Mouse (Mus musculus): ENCODE results near the gene Hoxd11. TPM values are rescaled to one million over a fixed set of nuclear protein-coding genes. Genes with fewer than 3 reads are reported as not detected.

Gene Hoxd11
- polyA plus RNA-seq, 1 experiment from 2014 or later = not detected

DNA sequence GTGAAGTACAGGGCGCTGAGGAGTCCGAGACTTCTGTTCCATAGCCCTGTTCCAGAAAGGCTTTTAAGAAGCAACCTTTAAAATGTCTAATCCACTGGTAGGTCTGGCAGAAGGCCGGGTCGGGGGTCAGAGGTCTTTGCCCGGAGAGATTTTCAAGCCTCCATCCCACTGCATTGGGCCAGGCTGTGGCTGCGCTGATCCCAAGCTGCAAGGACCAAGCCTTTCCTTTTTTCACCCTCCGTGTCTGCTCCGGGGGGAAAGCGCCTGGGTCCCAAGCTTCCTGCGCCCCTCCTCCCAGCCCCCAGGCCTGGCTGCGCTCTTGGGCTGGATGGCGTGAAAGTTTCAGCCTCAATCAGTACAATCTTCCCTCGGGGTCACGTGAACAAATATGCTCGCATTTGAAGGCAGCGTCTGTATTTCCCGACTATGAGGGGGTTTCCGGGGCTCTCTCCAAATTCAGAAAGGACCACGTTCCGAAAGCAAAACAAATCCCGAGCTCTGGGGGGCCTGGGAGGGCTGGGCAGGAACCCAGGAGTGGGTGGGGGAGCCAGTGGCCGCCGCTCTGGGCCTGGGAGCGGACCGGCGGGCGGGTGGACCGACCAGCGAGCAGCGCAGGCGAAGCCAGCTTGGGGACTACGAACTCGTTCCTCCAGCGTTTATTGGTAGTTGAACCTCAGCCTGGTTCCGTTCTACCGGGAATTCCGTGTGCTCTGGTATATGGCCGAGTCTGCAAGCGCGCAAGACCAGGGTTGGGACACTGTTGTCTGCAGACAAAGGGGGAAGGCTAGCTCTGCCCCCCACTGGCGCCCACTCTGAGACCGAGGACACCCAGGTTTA is 56.7 kb downstream of the Hoxd11 start:
- DNase-seq (ENCODE audit: low spot score) = no peak
- no peaks in the 10 kb centered on the region for H3K4me1 ChIP-seq (ENCODE audit: insufficient read depth, low read depth, low read length)
- peak overlapping the region; percentile 17 for H3K4me3 ChIP-seq (ENCODE audit: low read depth, low read length)
- TF ChIP-seq CTCF (IDR thresholded peaks at IDR 0.05) = no peak
- no peak for TF ChIP-seq EP300 (IDR thresholded peaks at IDR 0.05)
- H3K36me3 ChIP-seq (ENCODE audit: insufficient read depth, low read length) = no peaks in the 10 kb centered on the region
- H3K9ac ChIP-seq (replicated peaks; ENCODE audit: low read depth) = no peak overlapping the region
- under 1% methylated on average over 42 of the region's 42 CpGs for WGBS
- peaks cover 89% of the 10 kb centered on the region for H3K27me3 ChIP-seq (replicated peaks; ENCODE audit: insufficient read depth, low read length)
- H3K4me2 ChIP-seq (replicated peaks; ENCODE audit: low read depth, low read length) = peak overlapping the region; percentile 42
- H3K27ac ChIP-seq (ENCODE audit: low read length) = no peak overlapping the region
- no peak for ATAC-seq
- H3K9me3 ChIP-seq (ENCODE audit: low read length) = no peaks in the 10 kb centered on the region

MicroRNAs within 50 kb of the gene (microRNA counts, 519-probe panel; counts per million panel counts)
- 2,371 counts per million, percentile 7 among the panel's probes with 10 or more counts for microRNA mmu-miR-10b

Small RNAs within 50 kb of the gene (microRNA-seq; reads per million reads assigned to microRNA genes)
- gene Gm44463 (not detected), gene Mir10b (738 reads per million, percentile 72 among the genes with 10 or more reads in this experiment)

Other genes starting within 250 kb of the Hoxd11 start
- 10.6 and 13.3 TPM in 2 replicates for gene Lnpk, start 100.1 kb upstream of the Hoxd11 start, polyA plus RNA-seq (2015; fragmentation: Nextera tagmentation; extraction: Ambion mirVana)
- not detected in 2 replicates for gene Evx2, start 20.0 kb upstream of the Hoxd11 start, polyA plus RNA-seq (2015; fragmentation: Nextera tagmentation; extraction: Ambion mirVana)
- not detected in 2 replicates for gene Hoxd13, start 11.2 kb upstream of the Hoxd11 start, polyA plus RNA-seq (2015; fragmentation: Nextera tagmentation; extraction: Ambion mirVana)
- gene Hoxd12, start 4.5 kb upstream of the Hoxd11 start, polyA plus RNA-seq (2015; fragmentation: Nextera tagmentation; extraction: Ambion mirVana) = not detected in 2 replicates
- 0.20 TPM in 1 of 2 replicates, not detected in the other for gene Hoxd10, start 12.4 kb downstream of the Hoxd11 start, polyA plus RNA-seq (2015; fragmentation: Nextera tagmentation; extraction: Ambion mirVana)
- gene Hoxd9, start 18.2 kb downstream of the Hoxd11 start, polyA plus RNA-seq (2015; fragmentation: Nextera tagmentation; extraction: Ambion mirVana) = 0.33 and 0.38 TPM in 2 replicates
- gene Hoxd8, start 25.1 kb downstream of the Hoxd11 start, polyA plus RNA-seq (2015; fragmentation: Nextera tagmentation; extraction: Ambion mirVana) = 0.44 and 0.50 TPM in 2 replicates
- gene Hoxd3, start 32.4 kb downstream of the Hoxd11 start, polyA plus RNA-seq (2015; fragmentation: Nextera tagmentation; extraction: Ambion mirVana) = not detected in 2 replicates
- not detected in 2 replicates for gene Hoxd4, start 32.4 kb downstream of the Hoxd11 start, polyA plus RNA-seq (2015; fragmentation: Nextera tagmentation; extraction: Ambion mirVana)
- gene Gm28230, start 47.2 kb downstream of the Hoxd11 start, polyA plus RNA-seq (2015; fragmentation: Nextera tagmentation; extraction: Ambion mirVana) = not detected in 2 replicates
- gene Hoxd1, start 83.4 kb downstream of the Hoxd11 start, polyA plus RNA-seq (2015; fragmentation: Nextera tagmentation; extraction: Ambion mirVana) = not detected in 2 replicates
- gene Mtx2, start 146.2 kb downstream of the Hoxd11 start, polyA plus RNA-seq (2015; fragmentation: Nextera tagmentation; extraction: Ambion mirVana) = 83.7 and 87.7 TPM in 2 replicates